Mouse (Mus musculus) effector memory CD4-positive, alpha-beta T cell, adult 7 months (primary cell): ENCODE results near the gene Olfr313. TPM values are rescaled to one million over a fixed set of nuclear protein-coding genes. Genes with fewer than 3 reads are reported as not detected.

ENCODE experiments used
- polyA plus RNA-seq: library from polyadenylated mRNA; unstranded; fragments of 100-300 nt; shearing (Covaris generic); gene quantifications from one replicate; pipeline ENCODE4 v1.2.1, GENCODE M21; 2017

Gene Olfr313
- polyA plus RNA-seq = not detected

DNA sequence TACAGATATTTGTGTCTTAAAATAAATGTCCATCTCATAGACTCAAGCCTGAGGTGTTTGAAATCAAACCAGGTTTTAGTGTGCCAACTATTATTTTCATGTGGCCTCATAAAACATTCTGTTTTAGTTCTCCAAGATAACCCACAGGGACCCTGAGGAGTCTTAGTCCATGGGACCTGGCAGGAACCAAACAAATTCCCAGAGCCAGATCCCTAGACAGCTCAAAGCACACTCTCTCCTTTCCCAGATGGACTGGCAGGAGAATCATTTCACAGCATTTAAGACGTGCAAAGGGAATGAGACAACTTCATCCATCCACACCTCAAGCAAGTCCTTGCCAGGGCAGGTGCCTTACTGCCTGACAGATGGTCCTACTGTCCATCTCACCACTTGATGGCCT, at the start of gene Olfr313:
Olfr313 (plus strand) TSS at position 301 of the 400 bp plus-strand sequence.

GRCm38 (mm10) chr11:58772888-58773287, 41.9 kb upstream of the Olfr313 start, which contains the start of gene Olfr315:
Gene Olfr315, plus strand, starts transcription at chr11:58773188.

DNA sequence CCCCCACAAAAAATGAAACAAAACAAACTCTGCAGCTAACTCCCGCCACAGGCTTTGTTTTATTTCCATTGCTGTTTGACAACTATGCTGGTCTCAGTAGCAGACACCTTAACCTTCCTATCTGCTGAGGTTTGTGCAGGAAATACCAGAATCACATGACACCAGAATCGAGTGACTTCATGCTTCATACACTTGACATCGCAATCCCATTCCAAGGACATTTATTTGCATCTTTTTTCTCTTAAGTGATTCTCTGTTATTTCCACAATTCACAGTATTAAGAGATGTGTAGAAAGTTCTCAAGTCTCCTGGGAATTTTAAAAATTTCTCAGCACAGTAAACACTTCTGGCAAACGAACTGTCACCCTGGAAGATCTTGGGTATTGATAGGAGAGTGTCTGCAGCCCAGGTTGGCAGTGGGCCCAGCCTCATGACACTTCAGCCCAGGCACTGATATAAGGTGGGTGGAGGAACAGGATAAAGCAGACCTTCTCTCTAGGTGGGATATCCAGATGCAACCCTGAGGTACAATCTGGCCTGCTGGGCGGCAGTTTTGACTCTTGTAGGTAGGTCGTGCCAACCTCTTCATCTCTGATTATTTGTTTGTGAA, 32.2 kb upstream of the Olfr313 start, which contains the start of gene Olfr314:
Olfr314 (plus strand) TSS at position 473 of the 610 bp plus-strand sequence.

GRCm38 (mm10) chr11:58801558-58802228, 13.1 kb upstream of the Olfr313 start, which contains the start of gene Fam183b:
Gene Fam183b, minus strand, starts transcription at chr11:58801960.

GRCm38 (mm10) chr11:58828937-58829336, 14.1 kb downstream of the Olfr313 start, which contains the start of gene Olfr312:
Gene Olfr312, plus strand, starts transcription at chr11:58829237.

DNA sequence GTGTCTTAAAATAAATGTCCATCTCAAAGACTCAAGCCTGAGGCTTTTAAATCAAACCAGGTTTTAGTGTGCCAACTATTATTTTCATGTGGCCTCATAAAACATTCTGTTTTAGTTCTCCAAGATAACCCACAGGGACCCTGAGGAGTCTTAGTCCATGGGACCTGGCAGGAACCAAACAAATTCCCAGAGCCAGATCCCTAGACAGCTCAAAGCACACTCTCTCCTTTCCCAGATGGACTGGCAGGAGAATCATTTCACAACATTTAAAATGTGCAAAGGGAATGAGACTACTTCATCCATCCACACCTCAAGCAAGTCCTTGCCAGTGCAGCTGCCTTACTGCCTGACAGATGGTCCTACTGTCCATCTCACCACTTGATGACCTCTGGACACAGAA, 24.2 kb downstream of the Olfr313 start, which contains the start of gene Olfr311:
Olfr311 (plus strand) TSS at position 301 of the 400 bp plus-strand sequence.

DNA sequence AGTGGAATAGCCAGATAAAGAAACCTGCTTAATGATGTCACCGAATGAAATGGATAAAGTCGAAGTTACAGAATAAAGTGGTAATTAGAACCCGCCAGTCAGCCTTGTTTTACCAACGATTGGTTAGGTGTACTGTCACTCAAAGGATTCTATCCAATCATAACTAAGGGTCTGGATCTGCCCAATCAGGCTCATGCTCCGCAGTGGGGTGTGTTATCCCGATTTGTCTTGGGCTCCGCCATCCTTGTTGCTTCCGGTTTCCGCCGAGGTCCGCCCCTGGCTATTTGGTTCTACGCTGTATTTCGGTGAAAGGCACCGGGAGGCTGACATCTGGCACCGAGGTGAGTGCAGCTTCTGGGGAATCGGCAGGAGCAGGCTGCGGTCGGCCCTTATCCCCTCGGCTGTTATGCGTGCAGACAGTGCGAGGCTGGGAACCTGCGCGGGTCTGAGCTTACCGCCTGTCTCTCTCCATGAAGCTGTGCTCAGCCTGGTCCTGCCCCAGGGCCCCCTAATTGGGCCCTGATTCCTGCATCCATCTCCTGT, 32.2 kb downstream of the Olfr313 start, which contains the start of gene Gm12258:
Gm12258 (plus strand) TSS at position 240 of the 543 bp plus-strand sequence.

DNA sequence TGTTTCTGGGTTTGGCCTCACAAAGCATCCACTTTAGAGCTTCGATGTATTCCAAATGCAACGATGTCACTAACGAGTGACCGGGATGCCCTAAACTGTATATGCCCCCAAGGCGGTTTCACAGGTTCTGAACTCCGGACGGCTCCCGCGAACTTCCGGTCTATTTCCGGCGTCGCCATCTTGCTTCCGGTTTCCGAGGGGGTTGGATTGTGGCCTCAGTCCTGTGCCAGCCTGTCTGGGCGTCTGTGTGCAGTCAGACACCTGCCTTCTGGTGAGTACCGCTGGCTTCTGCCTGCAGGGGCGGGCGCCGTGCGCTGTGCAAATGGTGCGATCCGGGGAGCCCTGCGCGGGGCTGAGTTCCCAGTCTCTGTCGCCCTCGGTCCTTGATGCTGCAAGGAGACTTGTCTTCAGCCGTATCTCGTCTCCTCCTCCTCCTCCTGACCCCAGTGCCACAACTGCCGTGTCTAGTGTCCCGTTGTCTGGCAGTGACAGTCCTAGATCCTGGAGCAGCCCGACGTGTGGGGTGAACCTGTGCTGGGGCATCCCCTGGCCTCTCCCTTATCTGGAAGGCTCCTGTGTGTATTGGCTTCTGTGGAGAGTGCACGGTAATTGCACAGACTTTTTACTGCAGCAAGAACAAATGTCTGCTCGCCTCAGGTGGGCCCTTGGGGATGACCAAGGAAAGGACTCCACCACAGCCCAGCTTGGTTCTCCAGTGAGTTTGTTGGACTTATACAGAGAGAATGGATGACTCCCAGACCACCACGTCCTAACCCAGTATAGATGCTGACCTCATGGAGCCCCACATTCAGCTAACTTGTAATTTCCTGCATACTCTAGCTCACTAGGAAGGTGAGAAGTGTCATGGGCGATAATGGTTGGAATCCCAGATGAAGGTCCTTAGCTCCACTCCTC, 52.5 kb downstream of the Olfr313 start, which contains the start of gene 2810021J22Rik:
2810021J22Rik (plus strand) TSS at position 178 of the 915 bp plus-strand sequence.

Other genes starting within 250 kb of the Olfr313 start
- gene Olfr224, start 244.4 kb upstream of the Olfr313 start, polyA plus RNA-seq = 0.37 TPM
- not detected for gene Olfr325, start 237.3 kb upstream of the Olfr313 start, polyA plus RNA-seq
- not detected for gene Olfr324, start 219.9 kb upstream of the Olfr313 start, polyA plus RNA-seq
- gene 2210407C18Rik, start 198.9 kb upstream of the Olfr313 start, polyA plus RNA-seq = not detected
- not detected for gene Olfr323, start 184.5 kb upstream of the Olfr313 start, polyA plus RNA-seq
- not detected for gene Trim58, start 174.5 kb upstream of the Olfr313 start, polyA plus RNA-seq
- gene Olfr322, start 156.2 kb upstream of the Olfr313 start, polyA plus RNA-seq = not detected
- not detected for gene Olfr320, start 133.9 kb upstream of the Olfr313 start, polyA plus RNA-seq
- not detected for gene Olfr319, start 115.8 kb upstream of the Olfr313 start, polyA plus RNA-seq
- 0.18 TPM for gene Olfr318, start 91.0 kb upstream of the Olfr313 start, polyA plus RNA-seq
- not detected for gene Olfr317, start 75.8 kb upstream of the Olfr313 start, polyA plus RNA-seq
- gene Olfr316, start 62.3 kb upstream of the Olfr313 start, polyA plus RNA-seq = 0.16 TPM
- not detected for gene Olfr315, start 41.8 kb upstream of the Olfr313 start, polyA plus RNA-seq
- gene Olfr314, start 32.0 kb upstream of the Olfr313 start, polyA plus RNA-seq = 0.28 TPM
- not detected for gene Fam183b, start 13.0 kb upstream of the Olfr313 start, polyA plus RNA-seq
- gene Olfr312, start 14.2 kb downstream of the Olfr313 start, polyA plus RNA-seq = 0.13 TPM
- gene Olfr311, start 24.3 kb downstream of the Olfr313 start, polyA plus RNA-seq = 0.23 TPM
- gene Gm12258, start 32.2 kb downstream of the Olfr313 start, polyA plus RNA-seq = 2.9 TPM
- 1.9 TPM for gene 2810021J22Rik, start 52.2 kb downstream of the Olfr313 start, polyA plus RNA-seq
- gene Zfp39, start 89.2 kb downstream of the Olfr313 start, polyA plus RNA-seq = 1.5 TPM
- gene Btnl10, start 102.9 kb downstream of the Olfr313 start, polyA plus RNA-seq = 0.44 TPM
- 201 TPM for gene Rnf187, start 123.9 kb downstream of the Olfr313 start, polyA plus RNA-seq
- gene Hist3h2ba, start 133.9 kb downstream of the Olfr313 start, polyA plus RNA-seq = 11.9 TPM
- gene Hist3h2a, start 139.7 kb downstream of the Olfr313 start, polyA plus RNA-seq = 23.4 TPM
- gene Trim17, start 139.7 kb downstream of the Olfr313 start, polyA plus RNA-seq = 0.48 TPM
- 38.8 TPM for gene Trim11, start 163.1 kb downstream of the Olfr313 start, polyA plus RNA-seq